Mouse (Mus musculus) midbrain, embryonic 11.5 days (tissue): ENCODE data around the gene Wasf2. TPM values are rescaled to one million over a fixed set of nuclear protein-coding genes. Genes with fewer than 3 reads are reported as not detected.

Experiments
- ATAC-seq: fragments of 200-750 bp; cut with Nextera tagmentation; 2 replicates; pipeline ENCODE4 v1.8.0; 2017; ENCODE audit warnings: moderate TSS enrichment, moderate library complexity; ENCODE audit not compliant: low FRiP score
- DNase-seq: peaks from one replicate; pipeline ENCODE4 v3.0.0; 2015; ENCODE audit warnings: low spot score; ENCODE audit errors: missing footprints
- H3K27ac ChIP-seq: fragments of 300-500 bp; sonication (generic); 2 replicates; pipeline ENCODE4 v1.5.1; 2014; ENCODE audit warnings: low read depth, low read length
- H3K27me3 ChIP-seq: fragments of 300-500 bp; sonication (generic); 2 replicates; pipeline ENCODE4 v1.6.1; 2014; ENCODE audit warnings: mild to moderate bottlenecking, low read length, moderate library complexity, mixed read lengths; ENCODE audit not compliant: control insufficient read depth, insufficient read depth
- H3K36me3 ChIP-seq: fragments of 300-500 bp; sonication (generic); 2 replicates; pipeline ENCODE4 v1.6.1; 2014; ENCODE audit warnings: mild to moderate bottlenecking, low read length, moderate library complexity, mixed read lengths; ENCODE audit not compliant: control insufficient read depth, insufficient read depth
- H3K4me1 ChIP-seq: fragments of 300-500 bp; sonication (generic); 2 replicates; pipeline ENCODE4 v1.6.1; 2014; ENCODE audit warnings: low read length; ENCODE audit not compliant: control insufficient read depth, insufficient read depth
- H3K4me2 ChIP-seq: fragments of 300-500 bp; sonication (generic); 2 replicates; pipeline ENCODE4 v1.6.1; 2014; ENCODE audit warnings: mild to moderate bottlenecking, moderate library complexity
- H3K4me3 ChIP-seq: fragments of 300-500 bp; sonication (generic); 2 replicates; pipeline ENCODE4 v1.5.1; 2014; ENCODE audit warnings: low read depth, low read length
- H3K9ac ChIP-seq: fragments of 300-500 bp; sonication (generic); 2 replicates; pipeline ENCODE4 v1.6.1; 2014; ENCODE audit warnings: low read length
- H3K9me3 ChIP-seq: fragments of 300-500 bp; sonication (generic); 2 replicates; pipeline ENCODE4 v1.6.1; 2016; ENCODE audit warnings: low read length; ENCODE audit not compliant: control insufficient read depth
- WGBS: fragments of 180-500 bp; shearing (Covaris S2); extraction: QIAGEN DNeasy Blood & Tissue Kit; methylation state at CpG from one replicate; pipeline ENCODE4 v1.1.7; 2014; 5-methylcytosine and 5-hydroxymethylcytosine counted together
- polyA plus RNA-seq: library from polyadenylated mRNA; unstranded; fragments of >200 nt; fragmentation: Nextera tagmentation; extraction: Ambion mirVana; gene quantifications from 2 replicates; pipeline ENCODE4 v1.2.1, GENCODE M21; 2014

The Wasf2 gene
- polyA plus RNA-seq, 1 experiment from 2014 or later: 40.1 TPM

DNA sequence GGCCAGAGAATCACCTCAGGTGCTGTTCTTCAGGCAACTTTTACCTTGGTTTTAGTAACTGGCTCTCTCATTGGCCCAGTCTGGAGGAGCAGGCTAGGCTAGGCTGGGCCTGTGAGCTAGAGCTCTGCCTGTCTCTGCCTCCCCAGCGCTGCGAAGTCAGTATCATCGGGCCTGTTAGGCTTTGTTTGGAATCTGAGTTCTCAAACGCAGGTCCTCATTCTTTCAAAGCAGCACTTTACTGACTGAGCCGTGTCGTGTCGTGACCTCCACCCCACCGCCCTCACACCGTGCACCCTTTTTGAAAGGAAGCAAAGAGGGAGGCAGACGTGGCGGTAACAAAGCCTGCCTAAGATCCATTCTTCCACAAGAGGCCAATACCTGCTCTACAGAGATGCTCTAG, 914 bp upstream of the Wasf2 start:
- Histone ChIP-seq H3K9ac (peak overlapping the region; percentile 68), H3K4me2 (peak overlapping the region; percentile 75), H3K27ac (no peak overlapping the region), H3K4me3 (peak overlapping the region; percentile 98), H3K27me3 (no peaks in the 10 kb centered on the region), H3K4me1 (peaks cover 19% of the 10 kb centered on the region), H3K9me3 (no peaks in the 10 kb centered on the region; the same call in 1 of the 2 replicates), H3K36me3 (no peaks in the 10 kb centered on the region)
- ATAC-seq (no peak), DNase-seq (no peak)
- 37% methylated on average over 11 of the region's 11 CpGs for WGBS

DNA sequence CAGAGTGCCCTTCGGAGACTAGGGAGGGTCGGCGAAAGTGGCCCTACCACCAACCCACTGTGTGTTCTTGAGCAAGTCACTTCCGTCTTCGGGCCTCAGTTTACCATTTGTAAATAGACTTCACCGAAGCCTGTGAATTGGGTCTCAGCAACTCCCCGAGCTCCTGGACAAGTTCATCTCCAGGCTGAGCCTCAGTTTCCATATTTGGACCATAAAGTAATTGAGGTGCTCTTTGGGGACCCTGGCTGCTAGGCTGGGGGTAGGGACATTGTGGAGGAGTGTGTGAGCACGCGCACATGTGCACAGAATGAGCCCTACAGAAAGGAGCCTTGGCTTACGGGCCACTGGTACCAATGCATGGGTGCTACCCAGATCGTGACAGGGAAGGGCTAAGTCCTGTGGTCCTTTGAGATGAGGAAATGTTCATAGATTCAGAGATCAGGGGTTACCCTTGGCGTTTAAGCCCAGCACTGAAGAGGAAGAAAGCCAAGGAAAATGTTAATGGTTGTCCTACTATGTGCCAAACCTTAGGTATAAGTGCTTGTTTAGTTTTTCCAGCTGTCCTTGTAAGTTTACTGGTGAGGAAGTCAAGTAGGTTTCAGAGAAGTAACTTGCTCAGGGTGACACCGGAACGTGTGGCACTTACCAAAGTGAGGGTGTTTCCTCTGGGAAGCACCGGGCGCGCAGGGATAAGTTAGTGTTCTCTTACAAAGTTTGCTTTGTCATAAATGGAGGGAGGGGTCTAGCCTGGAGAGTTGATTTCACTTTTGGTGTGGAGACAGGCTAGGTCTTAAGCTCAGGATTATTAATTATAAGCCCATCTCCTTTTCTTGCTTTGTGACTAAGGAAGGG, 811 bp downstream of the Wasf2 start:
- ATAC-seq: 0 out of 2 replicates have a peak, but pooled peaks have one; percentile 22
- peak overlapping the region; percentile 98 for H3K4me3 ChIP-seq
- H3K4me2 ChIP-seq: peak overlapping the region; percentile 80
- no peak overlapping the region; the same call in 1 of the 2 replicates for H3K27ac ChIP-seq
- no peaks in the 10 kb centered on the region for H3K9me3 ChIP-seq
- DNase-seq: peak; percentile 92
- H3K4me1 ChIP-seq: peaks cover 19% of the 10 kb centered on the region
- no peaks in the 10 kb centered on the region for H3K27me3 ChIP-seq
- no peaks in the 10 kb centered on the region for H3K36me3 ChIP-seq
- peak overlapping the region; percentile 91 for H3K9ac ChIP-seq
- 7% methylated on average over 17 of the region's 17 CpGs for WGBS

DNA sequence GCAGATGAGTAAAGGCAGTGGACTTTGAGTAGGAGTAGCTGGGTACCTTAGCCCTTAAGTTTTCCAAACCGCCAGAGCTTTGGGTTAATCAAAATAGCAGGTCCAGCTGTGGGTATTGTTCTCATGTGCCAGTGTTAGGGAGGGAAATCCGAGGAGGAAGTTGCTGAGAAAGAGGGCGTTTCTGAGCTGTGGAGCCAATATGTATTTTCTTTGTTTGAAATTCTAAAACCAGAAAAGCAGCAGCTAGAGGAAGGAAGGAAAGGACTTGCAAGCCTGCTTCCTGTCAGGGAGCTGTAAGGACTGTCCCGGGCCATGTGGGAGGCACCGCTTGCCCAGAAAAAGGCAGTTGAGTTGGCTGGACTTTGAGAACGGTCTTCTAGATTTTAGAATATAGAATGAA, 1.7 kb downstream of the Wasf2 start:
- H3K9ac ChIP-seq: peak overlapping the region; percentile 41; the same call in 1 of the 2 replicates
- H3K4me1 ChIP-seq: peaks cover 19% of the 10 kb centered on the region
- no peaks in the 10 kb centered on the region for H3K36me3 ChIP-seq
- no peaks in the 10 kb centered on the region for H3K27me3 ChIP-seq
- H3K27ac ChIP-seq: no peak overlapping the region
- 23% methylated on average over 6 of the region's 6 CpGs for WGBS
- H3K4me3 ChIP-seq: peak overlapping the region; percentile 98
- H3K4me2 ChIP-seq: peak overlapping the region; percentile 80
- H3K9me3 ChIP-seq: no peaks in the 10 kb centered on the region
- no peak for DNase-seq
- no peak for ATAC-seq

DNA sequence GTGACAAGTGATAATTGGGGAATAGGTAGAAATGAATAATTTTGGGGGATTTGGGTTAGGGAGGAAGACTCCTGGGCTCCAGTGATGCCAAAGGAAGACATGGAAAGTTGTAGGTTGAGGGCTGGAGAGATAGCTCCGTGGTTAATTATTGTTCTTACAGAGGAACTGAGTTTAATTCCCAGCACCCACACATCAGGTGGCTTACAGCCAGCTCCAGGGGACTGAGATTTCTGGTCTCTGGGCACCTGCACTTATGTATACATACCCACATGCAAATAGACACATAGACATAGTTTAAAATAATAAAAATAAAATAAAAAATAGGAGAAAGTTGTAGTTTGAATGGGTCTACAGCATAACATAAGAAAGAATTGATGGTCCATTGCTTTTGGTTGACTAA, 6.6 kb downstream of the Wasf2 start:
- H3K4me1 ChIP-seq: peaks cover 3% of the 10 kb centered on the region
- DNase-seq (no peak), ATAC-seq (no peak)
- WGBS: 56% methylated on average over 1 of the region's 1 CpGs
- no peaks in the 10 kb centered on the region for H3K36me3 ChIP-seq
- H3K4me3 ChIP-seq: no peak overlapping the region
- no peak overlapping the region for H3K9ac ChIP-seq
- no peaks in the 10 kb centered on the region for H3K27me3 ChIP-seq
- no peaks in the 10 kb centered on the region for H3K9me3 ChIP-seq
- no peak overlapping the region for H3K27ac ChIP-seq
- H3K4me2 ChIP-seq: no peak overlapping the region

DNA sequence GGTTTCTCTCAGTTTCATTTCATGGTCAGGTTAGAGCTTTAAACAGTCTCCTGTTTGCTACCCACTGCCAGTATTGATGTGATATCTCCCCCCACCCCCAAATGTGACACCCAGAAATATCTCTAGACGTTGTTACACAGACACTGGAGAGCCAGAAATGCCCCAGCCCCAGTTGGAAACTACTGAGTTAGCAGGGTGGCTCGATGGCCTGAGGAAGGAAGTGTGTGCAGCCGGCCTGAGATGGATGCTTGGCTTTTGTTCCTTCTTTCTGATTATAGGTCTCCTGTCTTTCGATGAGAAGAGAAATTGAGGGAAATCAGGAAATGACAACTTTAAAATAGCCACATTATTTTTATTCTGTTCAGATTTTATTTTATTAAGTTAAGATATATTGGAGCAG, 8.7 kb downstream of the Wasf2 start:
- H3K4me1 ChIP-seq: no peaks in the 10 kb centered on the region
- WGBS: 88% methylated on average over 4 of the region's 4 CpGs
- no peak overlapping the region for H3K4me2 ChIP-seq
- no peaks in the 10 kb centered on the region for H3K36me3 ChIP-seq
- no peak overlapping the region for H3K4me3 ChIP-seq
- no peak for DNase-seq
- no peaks in the 10 kb centered on the region for H3K9me3 ChIP-seq
- H3K27me3 ChIP-seq: no peaks in the 10 kb centered on the region
- ATAC-seq: no peak
- no peak overlapping the region for H3K9ac ChIP-seq
- no peak overlapping the region for H3K27ac ChIP-seq

DNA sequence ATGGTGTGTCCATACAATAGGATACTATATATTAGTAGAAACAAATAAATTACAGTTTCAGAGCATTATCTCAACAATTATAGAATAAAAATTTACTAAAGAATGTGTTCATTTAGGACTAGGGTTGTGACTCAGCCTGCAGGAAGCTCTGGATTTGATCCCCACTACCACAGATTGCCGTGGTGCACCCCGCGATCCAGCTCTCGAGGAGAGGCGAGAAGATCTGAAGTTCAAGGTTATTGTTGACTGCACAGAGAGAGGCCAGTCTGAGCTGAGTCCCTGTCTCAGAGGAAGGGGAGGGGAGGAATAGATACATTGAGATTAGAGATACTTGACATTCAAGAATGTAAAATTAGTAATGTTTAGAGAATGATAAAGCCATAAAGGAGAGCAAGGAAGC, 24.7 kb downstream of the Wasf2 start:
- 98% methylated on average over 5 of the region's 5 CpGs for WGBS

DNA sequence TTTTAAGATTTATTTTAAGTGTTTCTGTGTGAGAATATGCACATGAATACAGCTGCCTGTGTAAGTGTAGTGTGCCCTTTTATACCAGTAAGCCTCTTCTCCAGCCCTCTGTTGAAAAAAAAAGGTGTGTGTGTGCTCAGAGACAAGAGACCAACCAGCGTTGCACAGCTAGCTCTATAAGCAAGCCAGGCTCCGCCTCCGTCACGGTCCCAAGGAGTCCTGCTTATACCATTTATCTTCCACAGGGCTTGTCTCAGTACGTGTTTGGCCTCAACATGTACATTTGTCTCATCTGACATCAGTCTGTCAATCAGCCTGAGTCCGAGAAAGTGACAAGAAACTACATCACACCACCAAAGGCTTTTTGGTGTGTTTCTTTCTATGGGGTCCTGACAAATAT, 25.4 kb downstream of the Wasf2 start:
- Histone ChIP-seq H3K9ac (no peak overlapping the region), H3K36me3 (no peaks in the 10 kb centered on the region), H3K4me3 (no peak overlapping the region), H3K4me1 (peaks cover 9% of the 10 kb centered on the region), H3K27me3 (no peaks in the 10 kb centered on the region), H3K27ac (no peak overlapping the region), H3K4me2 (no peak overlapping the region), H3K9me3 (no peaks in the 10 kb centered on the region)
- DNase-seq: peak; percentile 76
- 89% methylated on average over 6 of the region's 6 CpGs for WGBS
- ATAC-seq: no peak

More for the DNA sequence above, 24.7 kb downstream of the Wasf2 start:
- Histone ChIP-seq H3K9ac (no peak overlapping the region), H3K27me3 (no peaks in the 10 kb centered on the region), H3K4me3 (no peak overlapping the region), H3K4me1 (peaks cover 9% of the 10 kb centered on the region), H3K4me2 (no peak overlapping the region), H3K9me3 (no peaks in the 10 kb centered on the region), H3K36me3 (no peaks in the 10 kb centered on the region), H3K27ac (no peak overlapping the region)
- ATAC-seq (no peak), DNase-seq (no peak)

DNA sequence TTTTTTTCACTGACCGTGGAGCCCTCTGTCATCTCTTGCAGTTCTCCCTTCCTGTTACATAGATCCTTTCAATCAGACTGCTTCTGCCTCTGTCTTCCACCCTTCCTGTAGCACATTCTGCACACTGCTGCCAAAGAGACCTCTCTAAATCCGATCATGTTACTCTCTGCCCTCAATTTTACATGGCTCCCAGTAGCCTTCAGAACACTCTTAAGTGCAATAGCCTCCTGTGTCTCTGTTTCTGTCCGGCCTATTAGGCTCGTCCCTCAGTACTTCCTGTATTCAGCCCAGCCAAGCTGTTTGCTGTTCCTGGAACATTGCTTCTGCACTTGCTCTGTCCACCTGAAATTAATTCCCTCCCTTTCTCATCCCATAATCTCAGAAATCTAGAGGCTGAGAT, 26.1 kb downstream of the Wasf2 start:
- no peaks in the 10 kb centered on the region for H3K36me3 ChIP-seq
- H3K4me2 ChIP-seq: no peak overlapping the region
- DNase-seq: peak; percentile 61
- H3K9me3 ChIP-seq: no peaks in the 10 kb centered on the region
- no peaks in the 10 kb centered on the region for H3K27me3 ChIP-seq
- no peak overlapping the region for H3K27ac ChIP-seq
- H3K9ac ChIP-seq: no peak overlapping the region
- no peak overlapping the region for H3K4me3 ChIP-seq
- ATAC-seq: no peak
- H3K4me1 ChIP-seq: peaks cover 9% of the 10 kb centered on the region
- WGBS: 86% methylated on average over 4 of the region's 4 CpGs

DNA sequence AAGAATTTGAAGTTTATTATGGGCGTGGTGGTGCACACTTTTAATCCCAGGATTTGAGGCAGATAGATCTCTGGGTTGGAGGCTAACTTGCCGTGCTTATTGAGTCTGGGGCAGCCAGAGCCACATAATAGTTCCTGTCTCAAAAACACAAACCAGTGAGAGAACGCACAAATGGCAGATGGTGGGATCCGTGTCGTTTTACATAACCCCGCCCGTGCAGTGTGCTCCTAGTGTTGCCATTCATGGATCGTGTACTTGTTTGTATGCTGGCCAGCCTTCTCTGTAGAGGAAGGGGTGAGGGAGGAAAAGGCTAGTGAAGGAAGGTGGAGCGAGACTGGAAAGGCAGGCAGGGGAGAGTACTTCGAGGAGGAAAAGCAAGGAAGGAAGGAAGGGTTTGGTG, 26.5 kb downstream of the Wasf2 start:
- 85% methylated on average over 10 of the region's 10 CpGs for WGBS
- no peak overlapping the region for H3K4me2 ChIP-seq
- DNase-seq (peak; percentile 45), ATAC-seq (no peak)
- no peak overlapping the region for H3K9ac ChIP-seq
- no peaks in the 10 kb centered on the region for H3K27me3 ChIP-seq
- H3K27ac ChIP-seq: no peak overlapping the region
- H3K36me3 ChIP-seq: no peaks in the 10 kb centered on the region
- no peak overlapping the region for H3K4me3 ChIP-seq
- no peaks in the 10 kb centered on the region for H3K9me3 ChIP-seq
- H3K4me1 ChIP-seq: peaks cover 9% of the 10 kb centered on the region
